Mouse (Mus musculus) liver, adult 2 months (tissue): ENCODE measurements around the gene Mfsd11.

Source experiments
- CTCF ChIP-seq: fragments of 200-500 bp; IDR thresholded peaks from 2 replicates; pipeline ENCODE4 v1.5.1; 2011; ENCODE audit warnings: low read depth, low read length, control low read depth
- POLR2A ChIP-seq: fragments of 200-500 bp; IDR thresholded peaks from 2 replicates; pipeline ENCODE4 v1.6.1; 2011; ENCODE audit warnings: low read length, control low read depth; ENCODE audit not compliant: insufficient read depth; ENCODE audit errors: extremely low read depth

DNA sequence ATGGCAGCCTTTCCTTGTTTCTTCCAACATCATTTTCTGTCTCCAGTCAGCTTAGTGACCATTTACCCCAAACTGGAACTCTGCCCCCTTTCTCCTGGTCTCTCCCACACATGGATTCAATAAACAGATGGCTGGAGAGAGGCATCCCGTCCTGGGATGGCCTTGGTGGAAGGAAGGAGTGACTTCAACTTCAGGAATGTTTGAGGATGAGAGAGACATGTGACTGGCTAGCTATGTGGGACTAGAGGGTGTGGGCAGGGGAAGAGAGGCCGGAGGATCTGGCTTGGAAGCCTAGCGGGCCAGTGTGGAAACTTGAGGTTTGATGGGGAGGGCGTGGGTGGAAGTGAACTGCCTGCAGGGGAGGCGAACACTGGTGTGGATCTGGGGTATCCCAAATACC, 35.5 kb upstream of the Mfsd11 start:
- no peak for TF ChIP-seq CTCF
- no peak for TF ChIP-seq POLR2A
